Mouse (Mus musculus) liver, embryonic 16.5 days (tissue): Measurements from ENCODE around the gene Tmem131l. TPM values are rescaled to one million over a fixed set of nuclear protein-coding genes. Genes with fewer than 3 reads are reported as not detected.

Experiments
- ATAC-seq: fragments of 200-750 bp; cut with Nextera tagmentation; 2 replicates; pipeline ENCODE4 v1.8.0; 2017; ENCODE audit warnings: low read depth, mild to moderate bottlenecking, moderate number of reproducible peaks, moderate library complexity
- H3K27ac ChIP-seq: fragments of 300-500 bp; sonication (generic); 2 replicates; pipeline ENCODE4 v1.5.1; 2014; ENCODE audit warnings: mild to moderate bottlenecking, low read length
- H3K27me3 ChIP-seq: fragments of 300-500 bp; sonication (generic); 2 replicates; pipeline ENCODE4 v1.6.1; 2014; ENCODE audit warnings: low read depth, low read length, mixed read lengths; ENCODE audit not compliant: control insufficient read depth, insufficient read depth
- H3K36me3 ChIP-seq: fragments of 300-500 bp; sonication (generic); 2 replicates; pipeline ENCODE4 v1.6.1; 2014; ENCODE audit warnings: mild to moderate bottlenecking; ENCODE audit not compliant: control insufficient read depth, insufficient read depth
- H3K4me1 ChIP-seq: fragments of 300-500 bp; sonication (generic); 2 replicates; pipeline ENCODE4 v1.6.1; 2014; ENCODE audit warnings: low read depth, low read length, mixed read lengths; ENCODE audit not compliant: control insufficient read depth
- H3K4me2 ChIP-seq: fragments of 300-500 bp; sonication (generic); 2 replicates; pipeline ENCODE4 v1.6.1; 2014; ENCODE audit warnings: low read depth, low read length, mixed read lengths
- H3K4me3 ChIP-seq: fragments of 300-500 bp; sonication (generic); 2 replicates; pipeline ENCODE4 v1.5.1; 2014; ENCODE audit warnings: low read depth, mild to moderate bottlenecking, low read length
- H3K9ac ChIP-seq: fragments of 300-500 bp; sonication (generic); 2 replicates; pipeline ENCODE4 v1.6.1; 2014; ENCODE audit warnings: low read depth, low read length
- H3K9me3 ChIP-seq: fragments of 300-500 bp; sonication (generic); replicated peaks from 2 replicates; pipeline ENCODE4 v1.6.1; 2016; ENCODE audit warnings: low read length; ENCODE audit not compliant: control insufficient read depth
- WGBS: fragments of 180-500 bp; shearing (Covaris S2); extraction: QIAGEN DNeasy Blood & Tissue Kit; methylation state at CpG from one replicate; pipeline ENCODE4 v1.1.7; 2014; ENCODE audit not compliant: insufficient replicate concordance; 5-methylcytosine and 5-hydroxymethylcytosine counted together
- polyA plus RNA-seq: library from polyadenylated mRNA; unstranded; fragments of >200 nt; fragmentation: Nextera tagmentation; extraction: Ambion mirVana; gene quantifications from 2 replicates; pipeline ENCODE4 v1.2.1, GENCODE M21; 2015

The Tmem131l gene
- polyA plus RNA-seq, 1 experiment from 2014 or later, result 29.8 TPM

DNA sequence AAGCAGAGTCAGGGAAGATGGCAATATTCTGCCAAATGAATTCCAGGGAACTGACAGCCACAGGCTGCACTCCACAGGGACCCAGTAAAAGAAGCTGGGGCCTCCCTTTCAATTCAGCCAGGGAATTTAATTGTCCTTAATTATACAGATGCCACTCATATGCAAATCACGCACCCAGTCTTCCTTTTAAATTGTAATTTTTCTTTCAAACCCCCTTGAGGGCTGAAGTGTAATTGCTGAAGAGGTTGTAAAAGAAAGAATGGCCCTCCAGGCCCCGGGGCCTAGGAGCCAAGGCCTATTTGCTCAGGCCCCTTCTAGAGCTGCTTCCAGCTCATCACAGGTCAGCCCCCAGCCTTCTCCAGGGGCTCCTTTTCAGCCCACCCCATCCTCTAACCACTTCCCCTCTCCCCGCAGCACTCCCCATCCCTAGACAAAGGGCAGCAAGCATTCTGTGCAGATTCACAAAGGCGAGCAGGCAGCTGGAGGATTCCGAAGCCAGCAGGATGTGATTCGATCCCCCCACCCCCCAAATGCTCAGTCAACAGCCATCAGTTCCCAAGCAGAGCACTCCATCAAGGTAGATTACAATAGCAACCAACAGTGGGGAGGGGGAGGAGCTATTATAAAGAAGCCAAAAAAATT is 59.6 kb downstream of the Tmem131l start:
- Histone ChIP-seq H3K27me3 (no peaks in the 10 kb centered on the region), H3K4me2 (no peak overlapping the region), H3K27ac (no peak overlapping the region), H3K4me1 (peaks cover 3% of the 10 kb centered on the region), H3K9me3 (no peaks in the 10 kb centered on the region), H3K9ac (no peak overlapping the region), H3K4me3 (no peak overlapping the region), H3K36me3 (no peaks in the 10 kb centered on the region)
- WGBS, result 53% methylated on average over 6 of the region's 6 CpGs
- no peak for ATAC-seq

DNA sequence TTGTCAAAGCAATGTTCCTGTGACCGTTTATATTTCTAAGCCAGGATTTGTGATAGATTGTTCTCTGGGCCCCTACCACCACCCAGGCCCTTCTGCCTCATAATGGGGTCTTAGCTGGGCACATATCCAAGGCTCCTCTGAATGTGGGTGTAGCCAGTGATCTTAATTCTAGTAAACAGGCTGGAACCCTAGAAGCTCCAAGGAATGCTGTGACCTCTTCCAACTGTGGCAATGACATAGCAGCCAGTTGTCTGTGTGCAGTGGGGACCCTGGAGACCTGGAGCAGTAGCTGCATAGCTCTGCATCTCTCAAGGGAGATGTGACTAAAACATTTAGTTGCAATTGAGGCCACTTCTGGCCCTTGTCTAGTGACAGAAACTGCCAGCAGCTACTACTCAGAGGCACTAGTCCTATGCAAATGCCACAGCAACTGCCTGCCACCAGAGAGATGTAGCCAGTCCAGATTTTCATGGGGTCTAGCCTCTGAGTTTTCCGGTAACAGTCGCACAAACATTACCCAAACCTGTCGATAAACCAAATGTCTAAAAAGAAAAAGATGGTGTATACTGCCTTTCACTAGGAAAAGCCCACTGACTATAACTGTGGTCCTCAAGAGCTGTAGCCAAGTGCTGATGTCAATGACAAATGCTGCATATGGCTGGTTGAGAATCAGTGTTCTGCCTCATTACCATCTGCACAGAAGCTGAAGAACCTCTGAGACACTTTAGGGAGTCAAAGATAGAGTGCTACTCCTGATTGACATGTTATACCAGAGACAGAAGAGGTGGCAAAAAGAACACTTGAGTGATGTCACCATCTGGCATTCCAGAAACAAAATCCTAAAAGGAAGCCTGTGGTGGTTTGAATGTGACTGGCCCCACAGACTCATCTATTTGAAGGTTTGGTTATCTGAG is 61.2 kb downstream of the Tmem131l start:
- ATAC-seq, result no peak
- peaks cover 3% of the 10 kb centered on the region for H3K4me1 ChIP-seq
- WGBS, result 86% methylated on average over 4 of the region's 4 CpGs
- H3K27ac ChIP-seq, result no peak overlapping the region
- H3K36me3 ChIP-seq, result no peaks in the 10 kb centered on the region
- H3K27me3 ChIP-seq, result no peaks in the 10 kb centered on the region
- no peak overlapping the region for H3K4me3 ChIP-seq
- H3K9me3 ChIP-seq, result no peaks in the 10 kb centered on the region
- H3K4me2 ChIP-seq, result no peak overlapping the region
- H3K9ac ChIP-seq, result no peak overlapping the region

DNA sequence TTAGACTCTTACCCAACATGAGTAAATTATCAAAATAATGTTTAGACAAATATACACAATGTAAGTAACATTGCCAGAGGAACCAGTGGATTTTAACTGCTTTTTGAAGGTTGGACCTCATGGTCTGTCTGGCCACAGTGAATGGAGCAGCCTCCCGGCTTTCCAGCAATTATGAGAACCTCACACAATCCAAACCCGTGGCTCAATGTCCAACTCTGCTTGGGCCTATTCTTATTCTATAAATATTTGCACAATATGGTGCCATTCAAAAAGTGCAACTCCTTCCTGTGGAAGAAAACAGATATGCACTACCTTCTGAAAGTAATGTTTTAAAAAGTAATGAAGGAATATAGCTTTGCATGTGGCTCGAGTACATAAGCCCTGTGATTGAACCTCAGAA is 62.2 kb downstream of the Tmem131l start:
- Histone ChIP-seq H3K36me3 (no peaks in the 10 kb centered on the region), H3K4me2 (no peak overlapping the region), H3K27me3 (no peaks in the 10 kb centered on the region), H3K9me3 (no peaks in the 10 kb centered on the region), H3K4me3 (no peak overlapping the region), H3K27ac (no peak overlapping the region), H3K9ac (no peak overlapping the region), H3K4me1 (peaks cover 3% of the 10 kb centered on the region)
- ATAC-seq, result no peak
- WGBS, result 60% methylated on average over 3 of the region's 3 CpGs

DNA sequence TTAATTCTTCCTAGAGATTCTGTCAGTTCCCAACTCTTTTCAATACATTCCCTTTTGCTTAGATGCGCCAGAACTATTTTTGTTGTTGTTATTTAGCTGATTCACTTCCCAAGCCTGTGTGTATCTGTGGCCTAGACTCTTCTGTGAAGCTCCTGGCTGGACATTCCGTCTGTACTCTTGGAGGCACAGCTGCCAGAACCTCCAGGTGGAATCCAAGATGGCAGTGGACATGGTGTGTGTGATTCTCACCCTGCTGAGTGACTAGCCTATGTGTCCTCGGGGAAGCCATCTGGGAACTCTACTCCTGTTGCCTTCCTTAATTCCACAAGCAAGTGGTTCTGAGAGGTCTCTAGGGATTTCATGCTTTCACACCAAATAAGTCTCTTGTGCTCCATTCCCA is 63.8 kb downstream of the Tmem131l start:
- WGBS, result 81% methylated on average over 3 of the region's 3 CpGs
- Histone ChIP-seq H3K27ac (no peak overlapping the region), H3K36me3 (no peaks in the 10 kb centered on the region), H3K9me3 (no peaks in the 10 kb centered on the region), H3K4me3 (no peak overlapping the region), H3K9ac (no peak overlapping the region), H3K27me3 (no peaks in the 10 kb centered on the region), H3K4me1 (peaks cover 3% of the 10 kb centered on the region), H3K4me2 (no peak overlapping the region)
- no peak for ATAC-seq

DNA sequence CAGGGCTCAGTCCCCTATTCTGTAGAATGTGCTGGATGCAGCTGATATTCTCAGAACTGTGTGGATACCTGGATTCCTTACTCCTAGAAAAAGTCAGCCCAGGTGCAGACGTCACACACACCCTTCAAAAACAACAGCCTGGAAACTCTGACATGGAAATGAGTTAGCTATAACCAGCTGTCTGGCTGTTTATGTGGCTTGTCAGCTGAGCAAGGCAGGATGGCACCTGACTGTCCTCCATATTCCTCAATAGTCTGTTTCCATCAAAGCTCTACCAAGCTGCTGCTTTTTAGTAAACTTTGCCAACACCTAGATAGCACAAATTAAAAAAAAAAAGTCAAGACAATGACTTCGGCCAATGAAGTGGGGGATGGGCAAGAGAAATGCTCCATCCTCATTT is 66.6 kb downstream of the Tmem131l start:
- H3K9ac ChIP-seq, result no peak overlapping the region
- WGBS, result 73% methylated on average over 2 of the region's 2 CpGs
- peaks cover 2% of the 10 kb centered on the region for H3K4me1 ChIP-seq
- H3K36me3 ChIP-seq, result peaks cover 3% of the 10 kb centered on the region
- no peaks in the 10 kb centered on the region for H3K9me3 ChIP-seq
- no peak for ATAC-seq
- no peak overlapping the region for H3K4me2 ChIP-seq
- H3K27me3 ChIP-seq, result no peaks in the 10 kb centered on the region
- H3K27ac ChIP-seq, result no peak overlapping the region
- no peak overlapping the region for H3K4me3 ChIP-seq

DNA sequence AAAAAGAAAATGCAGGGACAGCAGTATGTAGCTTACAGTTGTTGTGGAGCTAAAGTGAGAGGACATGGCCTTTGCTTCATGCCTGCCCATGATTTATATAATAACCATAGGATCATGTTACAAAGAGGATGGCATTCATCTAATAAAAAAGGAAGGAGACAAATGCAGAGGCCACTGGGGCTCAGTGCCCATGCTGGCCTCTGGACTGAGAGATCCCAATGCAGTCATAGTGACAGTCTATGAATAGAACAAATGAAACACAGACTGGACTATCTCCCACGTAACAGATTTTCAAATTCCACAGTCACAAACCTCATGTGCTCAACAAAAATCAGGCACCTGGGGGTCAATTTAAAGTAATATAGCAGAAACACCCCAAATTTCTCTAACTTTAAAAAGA is 69.3 kb downstream of the Tmem131l start:
- peaks cover 3% of the 10 kb centered on the region for H3K36me3 ChIP-seq
- no peak for ATAC-seq

DNA sequence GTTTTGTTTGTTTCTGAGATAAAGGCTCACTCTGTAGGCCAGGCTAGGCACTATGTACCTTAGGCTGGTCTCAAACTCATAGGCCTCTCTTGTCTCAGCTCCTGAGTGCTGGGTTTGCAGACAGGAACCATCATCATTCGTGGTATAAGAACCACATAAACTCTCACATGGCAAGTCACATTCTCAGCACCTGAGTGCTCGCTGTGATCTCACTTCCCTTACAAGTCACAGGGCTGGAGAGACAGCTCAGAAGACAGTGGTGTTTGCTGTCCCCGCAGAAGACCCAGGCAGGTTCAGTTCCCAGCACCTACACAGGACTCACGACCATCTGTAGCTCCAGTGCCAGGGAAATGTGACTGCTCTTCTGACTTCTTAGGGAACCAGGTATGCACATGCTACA is 70.9 kb downstream of the Tmem131l start:
- Histone ChIP-seq H3K9ac (no peak overlapping the region), H3K4me3 (no peak overlapping the region), H3K27ac (no peak overlapping the region), H3K9me3 (no peaks in the 10 kb centered on the region), H3K4me2 (no peak overlapping the region), H3K36me3 (peaks cover 3% of the 10 kb centered on the region), H3K4me1 (peaks cover 4% of the 10 kb centered on the region; the same call in 1 of the 2 replicates), H3K27me3 (no peaks in the 10 kb centered on the region)
- WGBS, result 70% methylated on average over 4 of the region's 4 CpGs
- no peak for ATAC-seq

More for the DNA sequence above, 69.3 kb downstream of the Tmem131l start:
- Histone ChIP-seq H3K4me1 (peaks cover 2% of the 10 kb centered on the region; the same call in 1 of the 2 replicates), H3K9me3 (no peaks in the 10 kb centered on the region), H3K27ac (no peak overlapping the region), H3K4me2 (no peak overlapping the region), H3K4me3 (no peak overlapping the region), H3K9ac (no peak overlapping the region), H3K27me3 (no peaks in the 10 kb centered on the region)
- 59% methylated on average over 1 of the region's 1 CpGs for WGBS

DNA sequence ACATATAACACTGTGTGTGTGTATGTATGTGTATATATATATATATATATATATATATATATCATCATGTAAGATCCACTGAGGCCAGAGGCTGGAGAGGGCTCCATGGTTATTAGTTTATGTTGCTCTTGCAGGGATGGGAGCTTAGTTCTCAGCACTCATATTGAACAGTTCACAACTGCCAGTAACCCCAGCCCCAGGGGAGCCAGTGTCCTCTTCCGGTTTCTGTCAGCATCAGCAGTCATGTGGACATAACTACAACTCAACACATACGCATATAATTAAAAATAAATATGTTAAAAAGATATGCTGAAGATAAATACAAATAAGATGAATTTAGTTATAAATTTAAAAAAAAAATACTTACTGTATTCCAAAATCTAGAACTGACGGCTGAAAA is 72.2 kb downstream of the Tmem131l start:
- Histone ChIP-seq H3K4me1 (peaks cover 4% of the 10 kb centered on the region; the same call in 1 of the 2 replicates), H3K4me2 (no peak overlapping the region), H3K9me3 (no peaks in the 10 kb centered on the region), H3K4me3 (no peak overlapping the region), H3K27me3 (no peaks in the 10 kb centered on the region), H3K36me3 (peaks cover 3% of the 10 kb centered on the region), H3K27ac (no peak overlapping the region), H3K9ac (no peak overlapping the region)
- ATAC-seq, result no peak
- WGBS, result 80% methylated on average over 3 of the region's 3 CpGs

DNA sequence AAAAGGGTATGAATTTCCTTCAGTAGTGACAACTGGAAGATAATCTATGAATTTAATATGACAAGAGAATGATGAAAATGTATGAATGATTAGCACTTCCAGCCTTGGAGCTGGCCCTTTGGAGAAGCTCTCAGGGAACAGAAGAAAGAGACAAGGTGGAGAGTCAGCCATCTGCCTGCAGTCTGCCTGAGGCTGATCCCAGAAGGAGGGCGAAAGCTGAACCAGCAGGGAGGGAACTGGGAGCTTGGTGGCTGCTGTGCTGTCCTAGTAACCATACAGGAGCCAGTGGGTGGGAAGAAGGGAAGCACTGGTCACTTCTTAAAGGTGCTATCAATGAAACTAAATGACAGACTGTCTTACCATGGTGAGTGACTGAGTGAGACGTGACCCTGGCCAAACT is 74.6 kb downstream of the Tmem131l start:
- 83% methylated on average over 2 of the region's 2 CpGs for WGBS
- no peaks in the 10 kb centered on the region for H3K27me3 ChIP-seq
- H3K4me2 ChIP-seq, result no peak overlapping the region
- no peak overlapping the region for H3K27ac ChIP-seq
- no peak overlapping the region for H3K9ac ChIP-seq
- H3K4me3 ChIP-seq, result no peak overlapping the region
- peaks cover 4% of the 10 kb centered on the region; the same call in 1 of the 2 replicates for H3K4me1 ChIP-seq
- H3K36me3 ChIP-seq, result peaks cover 9% of the 10 kb centered on the region
- H3K9me3 ChIP-seq, result no peaks in the 10 kb centered on the region
- no peak for ATAC-seq
